Mouse (Mus musculus): ENCODE data around the gene Casd1.
"Not testable (repeated sequence)": the region's sequence is repeated elsewhere in the genome, so short reads cannot be mapped to it uniquely, and the experiment has no call there.

Gene Casd1

GRCm38 (mm10) chr6:4617911-4618310, 17.3 kb downstream of the Casd1 start:
- DNase-seq = no peak

GRCm38 (mm10) chr6:4631464-4631863, 30.8 kb downstream of the Casd1 start:
- no peak for DNase-seq

DNA sequence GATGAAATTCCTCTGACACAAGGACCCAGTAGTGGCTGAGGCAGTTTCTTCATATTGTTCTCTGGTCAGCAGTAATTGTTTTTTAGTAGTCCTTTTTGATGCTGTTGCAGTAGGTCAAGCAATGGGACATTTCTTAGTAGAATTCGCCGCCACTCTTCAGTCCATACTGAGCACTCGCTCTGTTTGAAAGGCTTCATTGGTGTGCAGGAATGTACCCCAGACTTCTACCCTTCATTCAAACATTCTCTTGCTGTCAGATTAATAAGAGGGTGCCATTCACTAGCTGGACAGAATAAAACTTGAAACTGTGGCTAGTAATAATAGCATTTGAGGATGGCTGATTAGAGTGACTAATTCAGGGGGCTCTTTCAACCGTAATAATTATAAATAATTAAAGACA, 32.5 kb downstream of the Casd1 start:
- no peak for DNase-seq

DNA sequence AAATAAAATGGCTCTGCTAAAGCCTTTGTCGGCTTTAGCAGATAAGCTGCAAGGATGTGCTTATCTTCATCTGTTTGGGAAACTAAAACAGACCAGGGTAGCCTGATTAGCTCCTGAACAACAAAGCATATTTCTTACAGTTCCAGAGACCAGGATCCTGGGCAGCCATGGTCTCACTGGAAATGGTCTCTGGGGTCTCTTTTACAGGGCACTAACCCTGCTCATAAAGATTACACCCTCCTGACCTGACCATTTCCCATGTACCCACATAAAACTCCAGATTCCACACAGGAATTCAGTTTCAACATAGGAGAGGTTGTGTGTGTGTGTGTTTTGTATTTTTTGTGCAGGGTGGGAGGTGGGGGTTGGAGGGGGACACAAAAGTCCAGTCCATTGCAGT, 34.2 kb downstream of the Casd1 start:
- no peak for DNase-seq

GRCm38 (mm10) chr6:4642068-4642467, 41.4 kb downstream of the Casd1 start:
- DNase-seq = no peak

- DNase-seq = no peak
These were observed 46.7 kb downstream of the Casd1 start for GRCm38 (mm10) chr6:4647351-4647750.

- no peak for DNase-seq
These were observed 52.0 kb downstream of the Casd1 start for GRCm38 (mm10) chr6:4652596-4653134.

DNA sequence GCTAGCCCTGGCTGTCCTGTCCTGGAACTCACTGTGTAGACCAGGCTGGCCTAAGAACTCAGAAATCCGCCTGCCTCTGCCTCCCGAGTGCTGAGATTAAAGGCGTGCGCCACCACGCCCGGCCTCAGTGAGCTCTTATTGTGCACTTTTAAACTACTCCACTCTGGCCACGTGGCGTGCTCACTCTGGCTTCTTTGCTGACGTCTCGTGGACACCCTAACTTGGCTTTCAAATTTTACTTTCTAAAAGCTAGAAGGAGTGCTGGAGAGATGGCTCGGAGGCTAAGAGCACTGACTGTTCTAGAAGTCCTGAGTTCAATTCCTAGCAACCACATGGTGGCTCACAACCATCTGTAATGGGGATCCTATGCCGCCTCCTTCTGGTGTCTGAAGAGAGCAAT, 53.1 kb downstream of the Casd1 start:
- not testable (repeated sequence) for DNase-seq

GRCm38 (mm10) chr6:4655466-4655865, 54.8 kb downstream of the Casd1 start:
- DNase-seq = no peak

GRCm38 (mm10) chr6:4655924-4656323, 55.3 kb downstream of the Casd1 start:
- no peak for DNase-seq

GRCm38 (mm10) chr6:4658861-4659260, 58.2 kb downstream of the Casd1 start:
- no peak for DNase-seq

DNA sequence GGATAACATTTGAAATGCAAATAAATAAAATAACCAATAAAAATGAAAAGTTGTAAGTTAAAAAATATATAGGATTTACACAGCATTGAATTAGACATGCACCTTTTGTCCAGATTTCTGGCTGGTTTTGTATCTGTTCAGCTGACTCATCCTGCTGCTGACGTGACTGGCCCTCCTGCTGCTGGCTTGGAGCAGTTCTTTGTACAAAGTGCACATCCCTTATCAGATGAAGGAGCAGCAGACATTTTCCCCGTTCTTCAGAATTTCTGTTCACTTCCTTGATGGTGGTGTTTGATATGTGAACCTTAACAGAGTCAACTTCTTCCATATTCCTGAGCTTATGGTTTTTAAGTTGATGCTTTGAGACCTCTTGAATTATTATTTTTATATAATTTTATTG, 62.9 kb downstream of the Casd1 start:
- no peak for DNase-seq

GRCm38 (mm10) chr6:4664313-4664712, 63.7 kb downstream of the Casd1 start:
- DNase-seq = no peak

DNA sequence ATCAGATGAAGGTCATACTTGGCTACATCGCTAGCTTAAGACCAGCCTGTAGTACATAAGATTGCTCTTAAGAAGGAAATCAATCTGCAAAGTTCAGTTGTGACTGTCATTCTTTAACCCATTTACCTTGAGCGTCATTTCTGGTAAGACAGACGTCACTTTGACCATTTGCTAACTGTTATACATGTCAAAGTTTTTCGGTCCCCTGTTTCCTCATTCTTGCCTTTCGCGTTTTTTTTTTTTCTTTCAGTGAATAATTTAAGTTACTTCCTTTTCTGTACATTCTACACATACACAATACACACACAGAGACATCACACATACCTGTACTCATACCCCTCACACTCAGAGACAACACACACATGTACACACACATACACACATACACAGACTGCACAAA, 64.5 kb downstream of the Casd1 start:
- DNase-seq = no peak

DNA sequence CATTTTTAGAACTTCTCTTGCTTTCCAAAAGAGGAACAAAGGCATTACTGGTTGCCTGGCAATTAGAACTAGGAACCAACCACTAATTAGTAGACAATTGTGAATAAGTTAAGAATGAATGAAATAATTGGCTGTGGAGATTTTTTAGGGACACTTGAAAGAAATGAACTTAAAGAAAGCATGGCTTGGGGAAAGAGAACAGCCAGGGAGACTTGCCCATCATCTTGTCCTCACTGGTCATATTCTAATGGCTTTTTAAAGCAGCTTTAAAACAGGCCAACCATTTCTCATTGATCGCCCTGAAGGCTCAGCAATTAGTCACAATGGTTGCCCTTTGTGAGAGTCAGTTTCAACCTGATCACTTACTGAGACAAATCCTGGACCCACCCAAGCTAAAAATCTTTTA, 76.7 kb downstream of the Casd1 start:
- no peak for DNase-seq

DNA sequence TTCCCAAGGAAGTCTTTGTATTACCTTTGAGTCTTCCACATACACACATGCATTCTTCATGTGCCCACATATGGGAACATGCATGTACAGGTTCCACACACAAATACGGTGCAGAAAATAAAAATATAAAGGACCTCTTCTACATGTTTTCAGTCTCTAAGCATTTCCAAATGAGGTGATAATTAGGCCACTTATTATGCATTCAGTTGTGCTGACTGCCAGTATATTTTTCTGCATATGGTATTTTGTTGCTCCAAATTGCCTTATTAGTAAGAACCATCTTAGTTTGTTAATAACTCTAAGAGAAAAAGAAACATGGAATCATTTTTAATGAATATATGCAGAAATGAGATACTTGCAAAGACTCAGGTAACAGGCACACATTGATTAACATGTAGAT, 79.3 kb downstream of the Casd1 start:
- no peak for DNase-seq

DNA sequence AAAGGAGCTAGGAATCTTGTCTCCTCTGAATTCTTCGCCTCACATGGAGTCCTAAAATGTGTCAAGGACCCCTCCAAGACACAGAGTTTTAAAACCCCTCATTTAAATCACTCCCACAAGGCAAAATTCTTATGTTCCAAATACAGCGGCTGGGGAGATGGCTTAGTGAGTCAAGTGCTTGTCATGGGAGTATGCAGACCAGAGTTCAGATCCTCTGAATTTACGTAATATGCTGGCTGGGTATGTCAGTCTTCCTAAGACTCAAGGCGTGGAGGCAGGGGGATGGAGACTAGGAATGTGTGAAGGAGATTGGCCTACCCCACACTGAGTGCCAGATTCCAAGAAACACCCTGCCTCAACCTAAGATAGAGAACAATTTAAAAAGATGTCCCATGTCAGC, 79.9 kb downstream of the Casd1 start:
- DNase-seq = no peak

- no peak for DNase-seq
These were observed 84.2 kb downstream of the Casd1 start for GRCm38 (mm10) chr6:4684706-4685340.

- DNase-seq = no peak
These were observed 89.8 kb downstream of the Casd1 start for GRCm38 (mm10) chr6:4690438-4690837.
